Mouse (Mus musculus) regulatory T cell (primary cell): Measurements from ENCODE around the gene Gm42674.

Experiments
- in situ Hi-C: fragments of 300-600 bp; cut with MboI, MseI; formaldehyde crosslinking; loops from one replicate; pipeline ENCODE4 v1.15.1; 2025; ENCODE audit warnings: high pct_unique_total_duplicates

The Gm42674 gene

GRCm38 (mm10) chr3:90617586-90617985 is 15.9 kb downstream of the Gm42674 start:
- in situ Hi-C loops, result loop anchor here (5.0 kb wide), 1 partner anchor 35 kb away; no protein-coding TSS in a partner anchor

GRCm38 (mm10) chr3:90621552-90621951 is 19.8 kb downstream of the Gm42674 start:
- in situ Hi-C loops, result loop anchor here (10.0 kb wide), 1 partner anchor 217 kb away; no protein-coding TSS in a partner anchor

- in situ Hi-C loops, result loop anchor here (10.0 kb wide), 1 partner anchor 219 kb away; no protein-coding TSS in a partner anchor
Observed at GRCm38 (mm10) chr3:90623435-90624071, 21.8 kb downstream of the Gm42674 start.

- in situ Hi-C loops, result loop anchor here (10.0 kb wide), 1 partner anchor 221 kb away; no protein-coding TSS in a partner anchor
Observed at GRCm38 (mm10) chr3:90625496-90625895, 23.8 kb downstream of the Gm42674 start.

- in situ Hi-C loops, result loop anchor here (10.0 kb wide), 1 partner anchor 222 kb away; no protein-coding TSS in a partner anchor
Observed at GRCm38 (mm10) chr3:90626266-90627021, 24.7 kb downstream of the Gm42674 start.

- in situ Hi-C loops, result loop anchor here (10.0 kb wide), 1 partner anchor 223 kb away; no protein-coding TSS in a partner anchor
Observed at GRCm38 (mm10) chr3:90627366-90627765, 25.7 kb downstream of the Gm42674 start.

GRCm38 (mm10) chr3:90627807-90628206 is 26.1 kb downstream of the Gm42674 start:
- in situ Hi-C loops, result loop anchor here (10.0 kb wide), 1 partner anchor 223 kb away; no protein-coding TSS in a partner anchor

- in situ Hi-C loops, result loop anchor here (10.0 kb wide), 1 partner anchor 224 kb away; no protein-coding TSS in a partner anchor
Observed at GRCm38 (mm10) chr3:90629298-90629697, 27.6 kb downstream of the Gm42674 start.

GRCm38 (mm10) chr3:90631984-90632383 is 30.3 kb downstream of the Gm42674 start:
- in situ Hi-C loops, result no loop called here

- in situ Hi-C loops, result no loop called here
Observed at GRCm38 (mm10) chr3:90638511-90639275, 37.0 kb downstream of the Gm42674 start.

GRCm38 (mm10) chr3:90639511-90640154 is 37.9 kb downstream of the Gm42674 start:
- in situ Hi-C loops, result loop anchor here (10.0 kb wide), 1 partner anchor 125 kb away; the partner anchor contains the start of genes S100a1 and S100a13

- in situ Hi-C loops, result loop anchor here (10.0 kb wide), 1 partner anchor 126 kb away; the partner anchor contains the start of genes S100a1 and S100a13
Observed at GRCm38 (mm10) chr3:90640981-90641380, 39.3 kb downstream of the Gm42674 start.

GRCm38 (mm10) chr3:90644220-90644619 is 42.5 kb downstream of the Gm42674 start:
- in situ Hi-C loops, result loop anchor here (10.0 kb wide), 1 partner anchor 129 kb away; the partner anchor contains the start of genes S100a1 and S100a13

GRCm38 (mm10) chr3:90647291-90647690 is 45.6 kb downstream of the Gm42674 start:
- in situ Hi-C loops, result loop anchor here (10.0 kb wide), 1 partner anchor 132 kb away; the partner anchor contains the start of genes S100a1 and S100a13

GRCm38 (mm10) chr3:90648981-90649380 is 47.3 kb downstream of the Gm42674 start:
- in situ Hi-C loops, result loop anchor here (10.0 kb wide), 1 partner anchor 134 kb away; the partner anchor contains the start of genes S100a1 and S100a13

GRCm38 (mm10) chr3:90649832-90650231 is 48.1 kb downstream of the Gm42674 start:
- in situ Hi-C loops, result loop anchor here (10.0 kb wide), 1 partner anchor 135 kb away; the partner anchor contains the start of genes S100a1 and S100a13

- in situ Hi-C loops, result no loop called here
Observed at GRCm38 (mm10) chr3:90652878-90653508, 51.3 kb downstream of the Gm42674 start.

- in situ Hi-C loops, result no loop called here
Observed at GRCm38 (mm10) chr3:90653717-90654116, 52.0 kb downstream of the Gm42674 start, which contains the start of gene S100a7a. Gene S100a7a, plus strand, starts transcription at chr3:90654017.
